Mouse (Mus musculus) cerebellum, adult 2 months (tissue): ENCODE data around the gene Lpo.

Source experiments
- CTCF ChIP-seq: fragments of 200-500 bp; IDR thresholded peaks from 2 replicates; pipeline ENCODE4 v1.5.1; 2011; ENCODE audit warnings: low read depth, mild to moderate bottlenecking, control low read depth, low read length, moderate library complexity, borderline replicate concordance; ENCODE audit not compliant: insufficient read depth
- POLR2A ChIP-seq: fragments of 200-500 bp; IDR thresholded peaks from 2 replicates; pipeline ENCODE4 v1.6.1; 2011; ENCODE audit warnings: low read length, control low read depth, borderline replicate concordance; ENCODE audit not compliant: insufficient read depth

- TF ChIP-seq POLR2A (no peak), CTCF (no peak)
These were observed 38.0 kb downstream of the Lpo start for GRCm38 (mm10) chr11:87790088-87790487.
